ENCODE assay signal across 21 mouse cellular contexts in the genomic region with DNA sequence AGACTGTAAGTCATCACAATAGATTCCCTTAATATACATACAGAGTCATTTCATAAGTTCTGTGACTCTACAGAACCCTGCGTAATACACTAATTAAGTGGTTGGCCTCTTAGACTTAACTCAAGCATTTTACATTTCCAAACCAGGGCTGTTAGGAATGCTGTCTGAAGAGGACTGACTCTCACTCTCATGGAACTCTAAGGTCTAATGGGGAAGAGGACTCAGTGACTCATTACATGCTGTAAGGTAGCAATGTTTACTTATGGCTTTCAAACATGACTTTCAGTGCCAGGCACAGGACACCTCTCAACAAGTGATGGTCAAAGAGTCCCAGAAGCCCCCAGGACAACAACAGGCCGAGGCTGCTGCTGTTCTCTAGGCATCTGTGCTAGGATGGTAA.
"Had no signal": no experiment of that assay in that cellular context is flagged by ENCODE, and none has a peak within 500 bp of the region (broad histone marks: within the 10 kb centered on the region; RNA-seq: fewer than 3 reads in every experiment).

No protein-coding gene starts in this region.

- H3K4me3 ChIP-seq: heart, embryonic 10.5 days; heart, embryonic 12.5 days; hindbrain, embryonic 13.5 days; hindbrain, embryonic 15.5 days; layer of hippocampus, adult 2 months; left cerebral cortex, adult 2 months; limb, embryonic 13.5 days; limb, embryonic 15.5 days; liver, embryonic 12.5 days had no signal

- H3K27me3 ChIP-seq: heart, embryonic 12.5 days; hindbrain, embryonic 13.5 days; hindbrain, embryonic 15.5 days; limb, embryonic 13.5 days; limb, embryonic 15.5 days; liver, embryonic 12.5 days had no signal

- H3K36me3 ChIP-seq: heart, embryonic 12.5 days; hindbrain, embryonic 13.5 days; hindbrain, embryonic 15.5 days; limb, embryonic 13.5 days; limb, embryonic 15.5 days; liver, embryonic 12.5 days had no signal

- ATAC-seq: forebrain, postnatal 0 days; hindbrain, postnatal 0 days; liver, embryonic 12.5 days had no signal

- H3K4me2 ChIP-seq: heart, embryonic 12.5 days; hindbrain, embryonic 13.5 days; hindbrain, embryonic 15.5 days; limb, embryonic 13.5 days; limb, embryonic 15.5 days; liver, embryonic 12.5 days had no signal

- H3K4me1 ChIP-seq: hindbrain, embryonic 13.5 days; hindbrain, embryonic 15.5 days; limb, embryonic 13.5 days had no signal

- H3K27ac ChIP-seq: heart, embryonic 10.5 days; hindbrain, embryonic 13.5 days; hindbrain, embryonic 15.5 days; hindbrain, postnatal 0 days; layer of hippocampus, adult 2 months; left cerebral cortex, adult 2 months; limb, embryonic 13.5 days; limb, embryonic 15.5 days; liver, embryonic 12.5 days had no signal

- H3K9ac ChIP-seq: forebrain, postnatal 0 days; heart, embryonic 12.5 days; hindbrain, embryonic 13.5 days; hindbrain, embryonic 15.5 days; limb, embryonic 13.5 days; limb, embryonic 15.5 days; liver, embryonic 12.5 days had no signal

- H3K9me3 ChIP-seq: heart, embryonic 10.5 days; heart, embryonic 12.5 days; hindbrain, embryonic 13.5 days; hindbrain, embryonic 15.5 days; limb, embryonic 13.5 days; limb, embryonic 15.5 days; liver, embryonic 12.5 days had no signal

- DNase-seq: forebrain, postnatal 0 days; gastrocnemius, postnatal 10 days; gastrocnemius, postnatal 25 days; heart, adult 11 months; heart, postnatal 10 days; kidney, adult 18-20 months; kidney, adult 8-10 months; kidney, postnatal 10 days; kidney, postnatal 25 days; kidney, postnatal 4 days; left cerebral cortex, postnatal 4 days had no signal
